Mouse (Mus musculus) C2C12 (cell line): ENCODE results near the gene Chac2.

ENCODE experiments used
- CTCF ChIP-seq: IDR thresholded peaks from one replicate; pipeline ENCODE4 v1.5.1; 2011; ENCODE audit not compliant: control insufficient read depth, insufficient read depth, insufficient read length
- MAX ChIP-seq: IDR thresholded peaks from one replicate; pipeline ENCODE4 v1.6.1; 2011; ENCODE audit warnings: mild to moderate bottlenecking, control low read depth
- USF1 ChIP-seq: IDR thresholded peaks from one replicate; pipeline ENCODE4 v1.6.1; 2011; ENCODE audit warnings: low read depth, mild to moderate bottlenecking, control low read depth, moderate library complexity

- no peak for TF ChIP-seq MAX
- TF ChIP-seq CTCF: no peak
- no peak for TF ChIP-seq USF1
These were observed 57.7 kb downstream of the Chac2 start for GRCm38 (mm10) chr11:30928498-30928897.
